Mouse (Mus musculus): Measurements from ENCODE around the gene Cacnb4.

GRCm38 (mm10) chr2:52480476-52480875 is 196.2 kb downstream of the Cacnb4 start:
- TF ChIP-seq POLR2A (IDR thresholded peaks at IDR 0.05; ENCODE audit: control insufficient read depth, low read depth, low read length) (no peak), CTCF (IDR thresholded peaks at IDR 0.05; ENCODE audit: control insufficient read depth, insufficient read depth, insufficient replicate concordance, low read depth, low read length) (no peak)
